29 mouse cellular contexts compared by ENCODE assay signal in genomic region chr2:158005641-158006040, GRCm38 (mm10). TPM values are rescaled to one million over a fixed set of nuclear protein-coding genes. Genes with fewer than 3 reads are reported as not detected.
DNase-seq lines count a peak whose midpoint lies in the region; ATAC-seq and TF ChIP-seq lines count a peak whose summit lies in the region.
"Had no signal": no experiment of that assay in that cellular context is flagged by ENCODE, and none has a peak within 500 bp of the region (broad histone marks: within the 10 kb centered on the region; RNA-seq: fewer than 3 reads in every experiment).

No protein-coding gene starts in this region.

- H3K9me3 ChIP-seq in intestine, postnatal 0 days (ENCODE audit: control insufficient read depth): no peaks in the 10 kb centered on the region
- H3K9me3 ChIP-seq in intestine, embryonic 15.5 days: no peaks in the 10 kb centered on the region
- H3K9me3 ChIP-seq in lung, postnatal 0 days (ENCODE audit: low read length): no peaks in the 10 kb centered on the region
- no peaks in the 10 kb centered on the region for H3K9me3 ChIP-seq in MEL (replicated peaks; ENCODE audit: insufficient read depth, low read length)
- no peaks in the 10 kb centered on the region for H3K9me3 ChIP-seq in hindbrain, embryonic 10.5 days
- H3K9me3 ChIP-seq: embryonic facial prominence, embryonic 13.5 days; forebrain, embryonic 10.5 days; forebrain, embryonic 15.5 days; heart, embryonic 15.5 days; hindbrain, embryonic 12.5 days; limb, embryonic 13.5 days; liver, embryonic 13.5 days; lung, embryonic 15.5 days; neural tube, embryonic 15.5 days; stomach, embryonic 15.5 days had no signal

- H3K27me3 ChIP-seq in intestine, postnatal 0 days (replicated peaks; ENCODE audit: control insufficient read depth, insufficient read depth, low read length): no peaks in the 10 kb centered on the region
- no peaks in the 10 kb centered on the region for H3K27me3 ChIP-seq in intestine, embryonic 15.5 days (replicated peaks)
- H3K27me3 ChIP-seq in lung, postnatal 0 days (replicated peaks; ENCODE audit: insufficient read depth, low read length): no peaks in the 10 kb centered on the region
- no peaks in the 10 kb centered on the region for H3K27me3 ChIP-seq in MEL (ENCODE audit: control insufficient read depth in 1 of 2, insufficient read depth in 2 of 2, low read length in 2 of 2)
- no peaks in the 10 kb centered on the region for H3K27me3 ChIP-seq in hindbrain, embryonic 10.5 days (ENCODE audit: insufficient read depth, poor library complexity, severe bottlenecking)
- H3K27me3 ChIP-seq: CH12.LX; embryonic facial prominence, embryonic 13.5 days; forebrain, embryonic 15.5 days; heart, embryonic 15.5 days; hindbrain, embryonic 12.5 days; limb, embryonic 13.5 days; liver, embryonic 13.5 days; lung, embryonic 15.5 days; neural tube, embryonic 15.5 days; stomach, embryonic 15.5 days had no signal

- peak; percentile 22; the same call in 1 of the 2 replicates for TF ChIP-seq CTCF in intestine, postnatal 0 days (IDR thresholded peaks at IDR 0.05; ENCODE audit: low read depth)
- TF ChIP-seq CTCF in lung, postnatal 0 days (IDR thresholded peaks at IDR 0.05): 0 out of 2 replicates have a peak, but pooled peaks have one; percentile 15
- peak in 2 of 3 experiments; percentile 15 to 18; a peak in 1 of 6 replicates for TF ChIP-seq CTCF in MEL (IDR thresholded peaks at IDR 0.05 in 2 of 3, conservative IDR thresholded peaks at IDR 0.05 in 1 of 3; ENCODE audit: control insufficient read depth in 1 of 3, insufficient read depth in 1 of 3, low read depth in 2 of 3, low read length in 3 of 3, poor library complexity in 1 of 3, severe bottlenecking in 1 of 3)

- ATAC-seq in intestine, postnatal 0 days: no peak
- ATAC-seq in intestine, embryonic 15.5 days: no peak
- no peak for ATAC-seq in lung, postnatal 0 days
- ATAC-seq: forebrain, embryonic 15.5 days; hindbrain, postnatal 0 days had no signal

- TF ChIP-seq EP300 in lung, postnatal 0 days (IDR thresholded peaks at IDR 0.05): no peak
- no peak for TF ChIP-seq EP300 in MEL (IDR thresholded peaks at IDR 0.05; ENCODE audit: low read depth in 1 of 2, low read length in 2 of 2)

- H3K27ac ChIP-seq in intestine, postnatal 0 days (ENCODE audit: low read depth, low read length): no peak overlapping the region
- no peak overlapping the region for H3K27ac ChIP-seq in intestine, embryonic 15.5 days
- no peak overlapping the region for H3K27ac ChIP-seq in lung, postnatal 0 days (ENCODE audit: low read length)
- no peak overlapping the region for H3K27ac ChIP-seq in MEL (ENCODE audit: control insufficient read depth, low read depth, low read length)
- H3K27ac ChIP-seq in hindbrain, embryonic 10.5 days: no peak overlapping the region
- H3K27ac ChIP-seq: embryonic facial prominence, embryonic 13.5 days; forebrain, embryonic 10.5 days; forebrain, embryonic 15.5 days; heart, embryonic 15.5 days; hindbrain, embryonic 12.5 days; hindbrain, postnatal 0 days; limb, embryonic 13.5 days; lung, embryonic 15.5 days; macrophage; neural tube, embryonic 15.5 days; stomach, embryonic 15.5 days had no signal

- WGBS in intestine, postnatal 0 days: 94% methylated on average over 4 of the region's 4 CpGs
- WGBS in intestine, embryonic 15.5 days: 94% methylated on average over 4 of the region's 4 CpGs
- 95% methylated on average over 4 of the region's 4 CpGs for WGBS in lung, postnatal 0 days
- 97% methylated on average over 4 of the region's 4 CpGs for WGBS in hindbrain, embryonic 10.5 days

- no peak overlapping the region for H3K4me2 ChIP-seq in intestine, postnatal 0 days (replicated peaks; ENCODE audit: low read depth)
- H3K4me2 ChIP-seq in intestine, embryonic 15.5 days (replicated peaks): no peak overlapping the region
- no peak overlapping the region for H3K4me2 ChIP-seq in lung, postnatal 0 days (replicated peaks; ENCODE audit: low read depth, low read length)
- H3K4me2 ChIP-seq: embryonic facial prominence, embryonic 13.5 days; forebrain, embryonic 15.5 days; heart, embryonic 15.5 days; hindbrain, embryonic 12.5 days; limb, embryonic 13.5 days; liver, embryonic 13.5 days; lung, embryonic 15.5 days; neural tube, embryonic 15.5 days; stomach, embryonic 15.5 days had no signal

- TF ChIP-seq RAD21 in MEL (IDR thresholded peaks at IDR 0.05; ENCODE audit: low read depth, low read length): no peak

- H3K4me3 ChIP-seq in intestine, postnatal 0 days (ENCODE audit: low read depth, low read length): no peak overlapping the region
- H3K4me3 ChIP-seq in intestine, embryonic 15.5 days (replicated peaks): no peak overlapping the region
- no peak overlapping the region for H3K4me3 ChIP-seq in lung, postnatal 0 days (ENCODE audit: low read depth, low read length)
- H3K4me3 ChIP-seq in MEL (ENCODE audit: control insufficient read depth in 1 of 2, insufficient read depth in 1 of 2, low read depth in 2 of 2, low read length in 2 of 2): no peak overlapping the region
- H3K4me3 ChIP-seq in hindbrain, embryonic 10.5 days: no peak overlapping the region
- H3K4me3 ChIP-seq: embryonic facial prominence, embryonic 13.5 days; forebrain, embryonic 10.5 days; forebrain, embryonic 15.5 days; heart, embryonic 15.5 days; hindbrain, embryonic 12.5 days; limb, embryonic 13.5 days; liver, embryonic 13.5 days; lung, embryonic 15.5 days; neural tube, embryonic 15.5 days; stomach, embryonic 15.5 days had no signal

- TF ChIP-seq POLR2A in MEL (IDR thresholded peaks at IDR 0.05; ENCODE audit: control insufficient read depth in 1 of 2, insufficient read depth in 1 of 2, low read depth in 1 of 2, low read length in 2 of 2, poor library complexity in 1 of 2): no peak

- H3K79me2 ChIP-seq in MEL (ENCODE audit: control insufficient read depth, insufficient read depth, low read length, poor library complexity): peaks cover 2% of the 10 kb centered on the region; the same call in 1 of the 2 replicates

- no peak overlapping the region for H3K9ac ChIP-seq in intestine, postnatal 0 days (ENCODE audit: low read depth, low read length)
- H3K9ac ChIP-seq in intestine, embryonic 15.5 days: no peak overlapping the region
- no peak overlapping the region for H3K9ac ChIP-seq in lung, postnatal 0 days (replicated peaks; ENCODE audit: low read depth)
- no peak overlapping the region for H3K9ac ChIP-seq in MEL (ENCODE audit: control insufficient read depth, low read depth, low read length, poor library complexity, severe bottlenecking)
- H3K9ac ChIP-seq: embryonic facial prominence, embryonic 13.5 days; forebrain, embryonic 15.5 days; heart, embryonic 15.5 days; hindbrain, embryonic 12.5 days; limb, embryonic 13.5 days; liver, embryonic 13.5 days; lung, embryonic 15.5 days; neural tube, embryonic 15.5 days; stomach, embryonic 15.5 days had no signal

- no peak for DNase-seq in lung, postnatal 0 days (ENCODE audit: low spot score)
- DNase-seq in lung, postnatal 10 days: no peak
- DNase-seq in MEL (ENCODE audit: low read depth, low spot score): peak; percentile 11
- DNase-seq in ZHBTc4 (ENCODE audit: low read depth, low spot score): peak; percentile 60
- no peak for DNase-seq in embryo, embryonic 9.5 days (ENCODE audit: extremely low spot score)
- DNase-seq in hindbrain, embryonic 10.5 days (ENCODE audit: low spot score): no peak
- DNase-seq: adrenal gland, postnatal 10 days; cerebellum, adult 9-10 months; cerebellum, postnatal 36 days; kidney, adult 11 months; kidney, postnatal 14 days; liver, embryonic 13.5 days; midbrain, embryonic 14.5 days; right cerebral cortex, postnatal 25 days; thymus, postnatal 25 days had no signal

- peaks cover 4% of the 10 kb centered on the region; the same call in 1 of the 2 replicates for H3K4me1 ChIP-seq in intestine, postnatal 0 days (replicated peaks; ENCODE audit: control insufficient read depth, insufficient read depth, low read length)
- H3K4me1 ChIP-seq in intestine, embryonic 15.5 days (replicated peaks): no peaks in the 10 kb centered on the region; the same call in 1 of the 2 replicates
- H3K4me1 ChIP-seq in lung, postnatal 0 days (ENCODE audit: insufficient read depth, low read depth, low read length): no peaks in the 10 kb centered on the region
- no peaks in the 10 kb centered on the region for H3K4me1 ChIP-seq in MEL (ENCODE audit: control insufficient read depth in 1 of 2, insufficient read depth in 2 of 2, low read length in 2 of 2)
- no peaks in the 10 kb centered on the region for H3K4me1 ChIP-seq in hindbrain, embryonic 10.5 days (replicated peaks)
- H3K4me1 ChIP-seq: embryonic facial prominence, embryonic 13.5 days; forebrain, embryonic 10.5 days; forebrain, embryonic 15.5 days; hindbrain, embryonic 12.5 days; limb, embryonic 13.5 days had no signal

- peaks cover 18% of the 10 kb centered on the region for H3K36me3 ChIP-seq in intestine, postnatal 0 days (ENCODE audit: control insufficient read depth, insufficient read depth)
- H3K36me3 ChIP-seq in intestine, embryonic 15.5 days: 0 out of 2 replicates have a peak, but pooled peaks cover 4% of the 10 kb centered on the region
- 0 out of 2 replicates have a peak, but pooled peaks cover 14% of the 10 kb centered on the region for H3K36me3 ChIP-seq in lung, postnatal 0 days (ENCODE audit: insufficient read depth, low read length)
- peaks cover 0 to 8% of the 10 kb centered on the region in 2 experiments; a peak in 2 of 4 replicates for H3K36me3 ChIP-seq in MEL (ENCODE audit: control insufficient read depth in 1 of 2, insufficient read depth in 2 of 2, low read length in 2 of 2)
- H3K36me3 ChIP-seq in hindbrain, embryonic 10.5 days: peaks cover 74% of the 10 kb centered on the region

TF ChIP-seq in MEL, 35 proteins besides CTCF, POLR2A, EP300 and RAD21 (continues in another document):
- TF ChIP-seq ZMIZ1 (IDR thresholded peaks at IDR 0.05; ENCODE audit: low read depth, low read length): no peak

RNA-seq across cellular contexts. Expression of gene Tti1, which starts 22.6 kb away (rescaled TPM):
- polyA plus RNA-seq in intestine, postnatal 0 days (2015; fragmentation: Nextera tagmentation; extraction: Ambion mirVana): 5.1 and 5.4 TPM in 2 replicates
- 20.8 and 21.3 TPM in 2 replicates for polyA plus RNA-seq in intestine, embryonic 15.5 days (2015; fragmentation: Nextera tagmentation; extraction: Ambion mirVana)
- polyA plus RNA-seq in lung, postnatal 0 days (2015; fragmentation: Nextera tagmentation; extraction: Ambion mirVana): 8.1 and 8.6 TPM in 2 replicates
- 18.2 and 19.3 TPM in 2 replicates for total RNA-seq in MEL (2012; rRNA removed)
- polyA plus RNA-seq in MEL (2012; ENCODE audit: insufficient read depth in 1 of 2, insufficient read length in 2 of 2, low read depth in 1 of 2, low replicate concordance in 2 of 2, missing spikeins in 1 of 2): 10 to 100 TPM in 1 of 2 experiments, not detected in 1; 26.5 TPM
- 36.5 and 39.7 TPM in 2 replicates for polyA plus RNA-seq in hindbrain, embryonic 10.5 days (2016; fragmentation: Nextera tagmentation; extraction: Ambion mirVana)

RNA-seq across cellular contexts. Expression of gene Rprd1b, which starts 22.7 kb away (rescaled TPM):
- polyA plus RNA-seq in intestine, postnatal 0 days (2015; fragmentation: Nextera tagmentation; extraction: Ambion mirVana): 17.1 and 19.8 TPM in 2 replicates
- polyA plus RNA-seq in intestine, embryonic 15.5 days (2015; fragmentation: Nextera tagmentation; extraction: Ambion mirVana): 40.3 and 40.7 TPM in 2 replicates
- polyA plus RNA-seq in lung, postnatal 0 days (2015; fragmentation: Nextera tagmentation; extraction: Ambion mirVana): 23.4 and 23.8 TPM in 2 replicates
- total RNA-seq in MEL (2012; rRNA removed): 13.5 and 14.2 TPM in 2 replicates
- polyA plus RNA-seq in MEL (2012; ENCODE audit: insufficient read depth in 1 of 2, insufficient read length in 2 of 2, low read depth in 1 of 2, low replicate concordance in 2 of 2, missing spikeins in 1 of 2): 10 to 100 TPM in 1 of 2 experiments, not detected in 1; 35.1 TPM
- 55.7 and 56.8 TPM in 2 replicates for polyA plus RNA-seq in hindbrain, embryonic 10.5 days (2016; fragmentation: Nextera tagmentation; extraction: Ambion mirVana)

Comparison
In these comparisons a context has a peak if more than half of its experiments do, and no peak if none do; other contexts are left out.
1. DNase-seq: peak in MEL (single experiment) and ZHBTc4 (single experiment); none in lung, postnatal 0 days (single experiment), lung, postnatal 10 days (single experiment), embryo, embryonic 9.5 days (single experiment) and hindbrain, embryonic 10.5 days (single experiment).
2. Peak in every context shown above with its lines, with median percentiles within 50 percentile points of each other: CTCF ChIP-seq.